Mouse (Mus musculus): ENCODE results near the gene Echdc1.
"Not testable (repeated sequence)": the region's sequence is repeated elsewhere in the genome, so short reads cannot be mapped to it uniquely, and the experiment has no call there.

Echdc1 gene

GRCm38 (mm10) chr10:29313064-29313638, at the start of gene Echdc1:
TSS of gene Echdc1 (plus strand) at chr10:29313166.
- peak; percentile 94 for DNase-seq

GRCm38 (mm10) chr10:29281736-29282135, 31.2 kb upstream of the Echdc1 start:
- DNase-seq = no peak

- no peak for DNase-seq
Measured at GRCm38 (mm10) chr10:29285757-29286156, 27.2 kb upstream of the Echdc1 start.

- peak in 1 of 2 experiments; percentile 14 for DNase-seq
Measured at GRCm38 (mm10) chr10:29302230-29302629, 10.7 kb upstream of the Echdc1 start.

- DNase-seq = no peak
Measured at GRCm38 (mm10) chr10:29311480-29312219, 1.3 kb upstream of the Echdc1 start.

GRCm38 (mm10) chr10:29313905-29314304, 939 bp downstream of the Echdc1 start:
- DNase-seq = no peak

GRCm38 (mm10) chr10:29324817-29325216, 11.9 kb downstream of the Echdc1 start:
- no peak for DNase-seq

GRCm38 (mm10) chr10:29333836-29334235, 20.9 kb downstream of the Echdc1 start:
- peak in 1 of 2 experiments; percentile 14 for DNase-seq

- peak; percentile 64 to 85 for DNase-seq
Measured at GRCm38 (mm10) chr10:29338355-29339056, 25.5 kb downstream of the Echdc1 start.

- DNase-seq = no peak
Measured at GRCm38 (mm10) chr10:29344232-29344631, 31.3 kb downstream of the Echdc1 start.

GRCm38 (mm10) chr10:29346638-29347037, 33.7 kb downstream of the Echdc1 start:
- no peak for DNase-seq

- no peak for DNase-seq
Measured at GRCm38 (mm10) chr10:29351420-29351819, 38.5 kb downstream of the Echdc1 start.

- DNase-seq = no peak
Measured at GRCm38 (mm10) chr10:29352575-29352974, 39.6 kb downstream of the Echdc1 start.

- DNase-seq = no peak
Measured at GRCm38 (mm10) chr10:29354183-29354582, 41.2 kb downstream of the Echdc1 start.

GRCm38 (mm10) chr10:29361095-29361463, 48.1 kb downstream of the Echdc1 start:
- no peak for DNase-seq

GRCm38 (mm10) chr10:29361464-29362196, 48.7 kb downstream of the Echdc1 start:
- DNase-seq = peak; percentile 86 to 94

- DNase-seq = no peak
Measured at GRCm38 (mm10) chr10:29362197-29362900, 49.4 kb downstream of the Echdc1 start, which contains the start of gene Rnf146. TSS of gene Rnf146 (minus strand) at chr10:29362442.

- no peak for DNase-seq
Measured at GRCm38 (mm10) chr10:29374065-29374464, 61.1 kb downstream of the Echdc1 start.

GRCm38 (mm10) chr10:29381558-29381957, 68.6 kb downstream of the Echdc1 start:
- DNase-seq = no peak

- not testable (repeated sequence) for DNase-seq
Measured at GRCm38 (mm10) chr10:29394890-29395289, 81.9 kb downstream of the Echdc1 start.

All from kidney, postnatal 36 days (tissue).